Mouse (Mus musculus) cerebellum, adult 11-12 months (tissue): ENCODE results near the gene Ints4.
"Not testable (repeated sequence)": the region's sequence is repeated elsewhere in the genome, so short reads cannot be mapped to it uniquely, and the experiment has no call there.

ENCODE experiments used
- DNase-seq: peaks from one replicate; pipeline ENCODE4 v3.0.0; 2022

Ints4 gene

GRCm38 (mm10) chr7:97480821-97481339, at the start of gene Ints4:
Gene Ints4, plus strand, starts transcription at chr7:97480956.
- DNase-seq, result peak; percentile 94

GRCm38 (mm10) chr7:97433517-97433916, 47.2 kb upstream of the Ints4 start:
- not testable (repeated sequence) for DNase-seq

GRCm38 (mm10) chr7:97434517-97434916, 46.2 kb upstream of the Ints4 start:
- DNase-seq, result no peak

- no peak for DNase-seq
These were observed 41.8 kb upstream of the Ints4 start for GRCm38 (mm10) chr7:97438986-97439385.

- DNase-seq, result peak; percentile 85
These were observed 34.4 kb upstream of the Ints4 start for GRCm38 (mm10) chr7:97446171-97446925.

GRCm38 (mm10) chr7:97447050-97447531, 33.7 kb upstream of the Ints4 start:
- DNase-seq, result no peak

- not testable (repeated sequence) for DNase-seq
These were observed 29.7 kb upstream of the Ints4 start, which contains the start of gene Kctd14 for GRCm38 (mm10) chr7:97451023-97451422. Gene Kctd14, plus strand, starts transcription at chr7:97451323.

GRCm38 (mm10) chr7:97452196-97452595, 28.6 kb upstream of the Ints4 start:
- DNase-seq, result no peak

- DNase-seq, result no peak
These were observed 27.4 kb upstream of the Ints4 start for GRCm38 (mm10) chr7:97453141-97453921.

- DNase-seq, result no peak
These were observed 26.0 kb upstream of the Ints4 start for GRCm38 (mm10) chr7:97454795-97455194.

GRCm38 (mm10) chr7:97455577-97455976, 25.2 kb upstream of the Ints4 start:
- no peak for DNase-seq

- no peak for DNase-seq
These were observed 7.8 kb upstream of the Ints4 start for GRCm38 (mm10) chr7:97473001-97473400.

- no peak for DNase-seq
These were observed 1.4 kb upstream of the Ints4 start for GRCm38 (mm10) chr7:97479349-97479748.

GRCm38 (mm10) chr7:97480290-97480689, 466 bp upstream of the Ints4 start:
- DNase-seq, result no peak

- no peak for DNase-seq
These were observed 2.6 kb downstream of the Ints4 start for GRCm38 (mm10) chr7:97483378-97483777.

- DNase-seq, result no peak
These were observed 10.4 kb downstream of the Ints4 start for GRCm38 (mm10) chr7:97491157-97491556.

- DNase-seq, result no peak
These were observed 11.7 kb downstream of the Ints4 start for GRCm38 (mm10) chr7:97492420-97492819.

GRCm38 (mm10) chr7:97495052-97495451, 14.3 kb downstream of the Ints4 start:
- DNase-seq, result no peak

GRCm38 (mm10) chr7:97500555-97501209, 19.9 kb downstream of the Ints4 start:
- DNase-seq, result peak; percentile 84

- DNase-seq, result peak; percentile 52
These were observed 34.0 kb downstream of the Ints4 start for GRCm38 (mm10) chr7:97514786-97515185.

- DNase-seq, result no peak
These were observed 39.2 kb downstream of the Ints4 start for GRCm38 (mm10) chr7:97519935-97520334.

GRCm38 (mm10) chr7:97535531-97535930, 54.8 kb downstream of the Ints4 start:
- DNase-seq, result no peak

- no peak for DNase-seq
These were observed 55.8 kb downstream of the Ints4 start for GRCm38 (mm10) chr7:97536571-97536970.
